Mouse (Mus musculus) testis, adult 2 months (tissue): Measurements from ENCODE around the gene Trem2.

Source experiments
- CTCF ChIP-seq: fragments of 200-500 bp; IDR thresholded peaks from 2 replicates; pipeline ENCODE4 v1.5.1; 2012; ENCODE audit warnings: low read depth, mild to moderate bottlenecking, inconsistent platforms, low read length, moderate library complexity; ENCODE audit not compliant: control insufficient read depth, insufficient read depth, insufficient replicate concordance
- POLR2A ChIP-seq: fragments of 200-500 bp; IDR thresholded peaks from 2 replicates; pipeline ENCODE4 v1.6.1; 2012; ENCODE audit warnings: low read depth, mild to moderate bottlenecking, inconsistent platforms, low read length, moderate library complexity; ENCODE audit not compliant: control insufficient read depth

- no peak for TF ChIP-seq CTCF
- no peak for TF ChIP-seq POLR2A
These were observed 17.3 kb downstream of the Trem2 start for GRCm38 (mm10) chr17:48363421-48363965.
